Mouse (Mus musculus) brain, embryonic 14.5 days (tissue): ENCODE measurements at regions not wholly inside any gene's neighbourhood (a gene's known extent, or its start where the extent isn't known, plus 50 kb on each side); places are given as distances from the start of the nearest gene placed in this dataset.

Source experiments
- DNase-seq: peaks from one replicate; pipeline ENCODE4 v3.0.0-alpha.2; 2011; ENCODE audit warnings: low read depth
- CTCF ChIP-seq: fragments of 200-500 bp; IDR thresholded peaks from 2 replicates; pipeline ENCODE4 v1.5.1; 2012; ENCODE audit warnings: inconsistent platforms, mild to moderate bottlenecking, moderate library complexity, borderline replicate concordance; ENCODE audit not compliant: insufficient read depth, insufficient read length; ENCODE audit errors: extremely low read depth
- POLR2A ChIP-seq: fragments of 200-500 bp; IDR thresholded peaks from 2 replicates; pipeline ENCODE4 v1.6.1; 2012; ENCODE audit warnings: mild to moderate bottlenecking, inconsistent platforms, borderline replicate concordance; ENCODE audit not compliant: poor library complexity, insufficient read depth, insufficient read length, severe bottlenecking; ENCODE audit errors: extremely low read depth

DNA sequence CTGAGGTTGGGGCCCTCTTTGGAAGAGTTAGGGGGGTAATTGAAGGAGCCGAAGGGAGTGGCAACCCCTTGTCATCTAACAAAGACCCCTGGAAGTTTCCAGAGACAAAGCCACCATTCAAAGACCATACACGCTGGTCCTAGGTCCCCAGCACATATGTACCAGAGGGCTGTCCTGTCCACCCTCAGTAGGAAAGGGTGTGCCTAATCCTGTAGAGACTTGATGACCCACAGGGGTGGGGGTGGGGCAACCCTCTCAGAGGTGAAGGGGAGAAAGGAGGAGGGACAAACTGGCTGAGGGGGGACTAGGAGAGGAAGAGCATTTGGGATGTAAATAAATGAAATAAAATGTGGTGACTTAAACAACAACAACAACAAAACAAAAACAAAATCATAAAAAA lies 274.9 kb upstream of the Mpped2 start:
- DNase-seq = no peak
- TF ChIP-seq CTCF = no peak
- TF ChIP-seq POLR2A = no peak

DNA sequence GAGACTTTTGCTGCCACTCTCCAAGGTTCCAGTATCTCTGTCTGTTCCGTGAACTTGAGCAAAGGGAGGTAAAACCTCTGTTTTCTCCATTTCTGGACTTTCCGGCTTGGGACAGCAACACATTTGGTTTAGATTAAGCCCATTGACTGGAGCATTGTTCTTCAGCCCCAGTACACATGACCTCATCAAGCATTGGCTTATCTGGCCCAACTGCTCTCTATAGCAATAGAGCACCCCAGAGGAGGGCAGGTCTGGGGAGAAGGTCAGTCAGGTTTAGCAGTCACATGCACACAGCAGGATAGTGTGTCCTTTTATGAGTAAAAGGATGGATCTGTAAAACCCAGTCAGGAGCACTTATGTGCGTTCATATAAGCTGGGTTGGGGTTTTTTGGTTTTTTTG lies 268.1 kb upstream of the Mpped2 start:
- DNase-seq = peak; percentile 56
- no peak for TF ChIP-seq POLR2A
- no peak for TF ChIP-seq CTCF

GRCm38 (mm10) chr2:106425451-106425881 lies 267.6 kb upstream of the Mpped2 start:
- DNase-seq = peak; percentile 89
- no peak for TF ChIP-seq POLR2A
- TF ChIP-seq CTCF = no peak

DNA sequence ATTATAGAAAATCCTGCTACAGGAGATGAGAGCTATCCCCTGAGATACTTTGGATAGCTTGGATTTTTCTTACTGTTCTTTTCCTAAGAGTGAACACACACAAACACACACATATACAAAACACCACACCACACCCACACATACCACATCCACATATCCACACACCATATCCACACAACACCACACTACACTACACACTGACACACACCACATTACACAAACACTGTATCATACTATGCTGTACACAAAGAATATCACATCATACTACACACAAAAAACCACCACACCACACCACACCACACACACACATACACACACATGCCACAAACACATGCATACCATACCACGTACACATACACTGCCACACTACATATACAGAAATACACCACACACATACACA lies 267.1 kb upstream of the Mpped2 start:
- TF ChIP-seq POLR2A = no peak
- no peak for TF ChIP-seq CTCF
- DNase-seq = no peak

DNA sequence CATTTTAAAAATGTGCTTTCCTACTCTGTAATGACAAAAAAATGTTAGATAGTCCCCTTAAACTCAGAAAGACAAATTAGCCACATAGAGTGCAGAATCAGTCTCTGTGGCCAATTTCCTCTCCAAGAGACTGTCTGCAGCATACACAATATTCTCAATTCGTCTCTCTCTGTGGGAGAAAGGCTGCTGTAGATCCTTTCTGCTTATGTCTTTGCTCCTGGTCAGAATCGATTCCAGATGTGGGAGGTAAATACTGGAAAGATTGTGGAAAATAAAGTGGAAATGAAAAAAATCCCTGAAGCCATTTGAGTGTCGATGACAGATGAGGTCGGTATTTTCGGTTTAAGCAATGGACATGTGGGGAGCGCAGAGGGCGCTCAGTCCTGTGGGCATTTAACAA lies 265.8 kb upstream of the Mpped2 start:
- no peak for DNase-seq
- TF ChIP-seq POLR2A (no peak), CTCF (no peak)

DNA sequence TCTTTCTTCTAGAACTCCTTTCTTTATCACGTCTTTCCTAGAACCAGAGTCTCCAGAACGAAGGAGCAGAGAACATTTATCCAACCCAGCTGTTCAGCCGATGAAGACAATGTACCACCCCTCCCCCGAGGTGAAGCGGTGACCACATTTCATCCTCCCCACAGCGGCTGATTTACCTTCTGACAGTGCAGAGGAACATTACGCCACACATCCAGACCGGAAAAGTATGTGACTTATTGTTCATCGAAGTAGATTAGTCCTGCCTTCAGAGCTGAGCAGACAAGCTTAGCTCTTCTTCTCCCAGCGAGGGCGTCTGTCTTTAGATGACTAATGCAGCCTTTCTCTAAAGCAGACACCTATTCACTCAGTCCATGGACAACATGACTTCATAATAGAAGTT lies 264.2 kb upstream of the Mpped2 start:
- DNase-seq = no peak
- TF ChIP-seq POLR2A (no peak), CTCF (no peak)

DNA sequence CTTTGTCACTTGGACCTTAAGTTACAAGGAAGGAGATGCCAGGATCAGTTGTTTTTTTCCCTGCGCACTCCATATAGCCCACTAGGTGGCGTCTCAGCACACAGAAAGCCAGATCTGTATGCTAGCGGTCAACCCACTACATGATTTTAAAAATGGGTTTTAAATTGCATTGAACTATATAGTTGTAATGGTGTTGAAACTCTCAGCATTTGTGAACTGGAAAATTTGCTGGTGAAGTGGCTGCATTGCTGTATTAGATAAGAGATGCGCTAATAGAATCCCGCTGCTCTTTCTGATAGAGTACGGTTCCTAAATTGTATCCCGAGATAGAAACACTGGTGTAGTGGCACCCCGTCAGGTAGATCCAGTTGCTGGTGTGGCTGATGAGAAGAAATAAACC lies 261.9 kb upstream of the Mpped2 start:
- TF ChIP-seq CTCF (peak; percentile 86; the same call in 1 of the 2 replicates), POLR2A (no peak)
- peak; percentile 90 for DNase-seq

DNA sequence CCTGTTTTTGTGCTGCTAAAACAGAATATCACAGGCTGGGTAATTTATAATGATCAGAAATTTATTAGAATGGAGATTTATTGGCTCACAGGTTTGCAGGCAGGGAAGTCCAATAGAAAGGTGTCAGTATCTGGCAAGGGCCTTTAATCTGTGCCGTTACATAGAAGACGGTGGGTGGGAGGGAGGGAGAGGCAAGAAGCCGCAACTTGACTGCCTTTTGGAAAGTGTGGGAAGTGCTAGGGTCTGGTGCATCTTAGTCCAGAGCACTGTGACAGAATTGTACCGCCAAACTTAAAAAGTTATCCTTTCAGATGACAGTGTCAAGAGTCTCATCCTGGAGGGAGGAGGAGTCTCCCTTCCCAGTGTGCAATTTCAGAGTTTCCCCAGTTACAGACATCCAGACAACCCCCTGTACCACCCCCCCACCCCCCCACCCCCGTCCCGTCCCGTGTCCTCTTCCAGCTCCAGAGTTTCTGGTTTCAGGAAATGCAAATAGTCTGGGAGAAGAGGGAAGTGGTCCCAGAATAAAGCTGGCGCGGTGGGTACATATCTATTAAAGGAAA lies 261.4 kb upstream of the Mpped2 start:
- TF ChIP-seq CTCF (no peak), POLR2A (no peak)
- peak; percentile 53 for DNase-seq

- peak; percentile 24 for DNase-seq
- TF ChIP-seq POLR2A (no peak), CTCF (no peak)
These were observed 256.9 kb upstream of the Mpped2 start for GRCm38 (mm10) chr2:106436136-106436535.

- DNase-seq = peak; percentile 97
- no peak for TF ChIP-seq POLR2A
- TF ChIP-seq CTCF = no peak
These were observed 238.6 kb upstream of the Mpped2 start for GRCm38 (mm10) chr2:106454310-106454974.

GRCm38 (mm10) chr2:106455039-106455438 lies 238.0 kb upstream of the Mpped2 start:
- TF ChIP-seq CTCF (no peak), POLR2A (no peak)
- peak; percentile 89 for DNase-seq

GRCm38 (mm10) chr2:106455972-106456371 lies 237.1 kb upstream of the Mpped2 start:
- no peak for DNase-seq
- TF ChIP-seq CTCF (no peak), POLR2A (no peak)

DNA sequence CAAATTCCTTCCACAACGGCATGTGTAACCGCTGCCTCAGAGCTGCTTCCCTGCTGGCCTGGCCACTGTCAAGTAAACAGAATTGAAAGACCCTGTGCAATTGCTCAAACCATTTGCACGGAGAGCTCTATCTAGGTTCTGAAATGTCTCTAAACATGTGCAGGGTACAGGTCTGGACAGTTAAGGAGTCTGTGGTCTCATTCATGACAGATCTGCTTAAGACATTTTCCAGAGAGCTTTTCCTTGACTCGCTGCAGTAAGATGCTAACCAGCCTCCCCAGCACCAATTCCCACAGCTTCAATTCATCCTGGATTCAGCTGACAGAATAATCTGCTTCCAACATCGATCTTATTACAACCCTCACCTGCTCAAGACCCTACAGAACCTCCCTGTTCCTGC lies 235.1 kb upstream of the Mpped2 start:
- no peak for TF ChIP-seq POLR2A
- DNase-seq = no peak
